Mouse (Mus musculus): ENCODE results near the gene Nkx2-5.

Nkx2-5 gene

GRCm38 (mm10) chr17:26840922-26841731 lies 3.7 kb downstream of the Nkx2-5 start:
- in situ Hi-C loops (cut with MboI; ENCODE audit: low pct_unique_long_range_greater_than_20kb in 1 of 2, low sequenced_read_pairs in 2 of 2, unreplicated experiment in 1 of 2) = loop anchor here (25.0 kb wide), 1 partner anchor 671 kb away; the partner anchor contains the start of gene Grm4 (in 2 of the 2)

- in situ Hi-C loops (cut with MboI; ENCODE audit: low pct_unique_long_range_greater_than_20kb in 1 of 2, low sequenced_read_pairs in 2 of 2, unreplicated experiment in 1 of 2) = loop anchor here (25.0 kb wide), 1 partner anchor 672 kb away; the partner anchor contains the start of gene Grm4 (in 2 of the 2)
Observed at GRCm38 (mm10) chr17:26840439-26840780, 4.4 kb downstream of the Nkx2-5 start.

GRCm38 (mm10) chr17:26839718-26840438 lies 4.9 kb downstream of the Nkx2-5 start:
- in situ Hi-C loops (cut with MboI; ENCODE audit: low pct_unique_long_range_greater_than_20kb in 1 of 2, low sequenced_read_pairs in 2 of 2, unreplicated experiment in 1 of 2) = loop anchor here (25.0 kb wide), 1 partner anchor 672 kb away; the partner anchor contains the start of gene Grm4 (in 2 of the 2)

GRCm38 (mm10) chr17:26838911-26839717 lies 5.7 kb downstream of the Nkx2-5 start:
- in situ Hi-C loops (cut with MboI; ENCODE audit: low pct_unique_long_range_greater_than_20kb in 1 of 2, low sequenced_read_pairs in 2 of 2, unreplicated experiment in 1 of 2) = loop anchor here (25.0 kb wide), 1 partner anchor 673 kb away; the partner anchor contains the start of gene Grm4 (in 2 of the 2)

- in situ Hi-C loops (cut with MboI; ENCODE audit: low pct_unique_long_range_greater_than_20kb in 1 of 2, low sequenced_read_pairs in 2 of 2, unreplicated experiment in 1 of 2) = loop anchor here (25.0 kb wide), 1 partner anchor 674 kb away; the partner anchor contains the start of gene Grm4 (in 2 of the 2)
Observed at GRCm38 (mm10) chr17:26838191-26838910, 6.5 kb downstream of the Nkx2-5 start.

- in situ Hi-C loops (cut with MboI; ENCODE audit: low pct_unique_long_range_greater_than_20kb in 1 of 2, low sequenced_read_pairs in 2 of 2, unreplicated experiment in 1 of 2) = loop anchor here (25.0 kb wide), 1 partner anchor 675 kb away; the partner anchor contains the start of gene Grm4 (in 2 of the 2)
Observed at GRCm38 (mm10) chr17:26837546-26837985, 7.2 kb downstream of the Nkx2-5 start.

GRCm38 (mm10) chr17:26836786-26837545 lies 7.8 kb downstream of the Nkx2-5 start:
- in situ Hi-C loops (cut with MboI; ENCODE audit: low pct_unique_long_range_greater_than_20kb in 1 of 2, low sequenced_read_pairs in 2 of 2, unreplicated experiment in 1 of 2) = loop anchor here (25.0 kb wide), 1 partner anchor 675 kb away; the partner anchor contains the start of gene Grm4 (in 2 of the 2)

GRCm38 (mm10) chr17:26836377-26836776 lies 8.4 kb downstream of the Nkx2-5 start:
- in situ Hi-C loops (cut with MboI; ENCODE audit: low pct_unique_long_range_greater_than_20kb in 1 of 2, low sequenced_read_pairs in 2 of 2, unreplicated experiment in 1 of 2) = loop anchor here (25.0 kb wide), 1 partner anchor 676 kb away; the partner anchor contains the start of gene Grm4 (in 2 of the 2)

- in situ Hi-C loops (cut with MboI; ENCODE audit: low pct_unique_long_range_greater_than_20kb in 1 of 2, low sequenced_read_pairs in 2 of 2, unreplicated experiment in 1 of 2) = loop anchor here (25.0 kb wide), 1 partner anchor 676 kb away; the partner anchor contains the start of gene Grm4 (in 2 of the 2)
Observed at GRCm38 (mm10) chr17:26835956-26836355, 8.9 kb downstream of the Nkx2-5 start.

- in situ Hi-C loops (cut with MboI; ENCODE audit: low pct_unique_long_range_greater_than_20kb in 1 of 2, low sequenced_read_pairs in 2 of 2, unreplicated experiment in 1 of 2) = loop anchor here (25.0 kb wide), 1 partner anchor 677 kb away; the partner anchor contains the start of gene Grm4 (in 2 of the 2)
Observed at GRCm38 (mm10) chr17:26834966-26835755, 9.6 kb downstream of the Nkx2-5 start.

GRCm38 (mm10) chr17:26834302-26834965 lies 10.4 kb downstream of the Nkx2-5 start:
- in situ Hi-C loops (cut with MboI; ENCODE audit: low pct_unique_long_range_greater_than_20kb in 1 of 2, low sequenced_read_pairs in 2 of 2, unreplicated experiment in 1 of 2) = loop anchor here (25.0 kb wide), 1 partner anchor 678 kb away; the partner anchor contains the start of gene Grm4 (in 2 of the 2)

GRCm38 (mm10) chr17:26833806-26834205 lies 11.0 kb downstream of the Nkx2-5 start:
- in situ Hi-C loops (cut with MboI; ENCODE audit: low pct_unique_long_range_greater_than_20kb in 1 of 2, low sequenced_read_pairs in 2 of 2, unreplicated experiment in 1 of 2) = loop anchor here (25.0 kb wide), 1 partner anchor 678 kb away; the partner anchor contains the start of gene Grm4 (in 2 of the 2)

- in situ Hi-C loops (cut with MboI; ENCODE audit: low pct_unique_long_range_greater_than_20kb in 1 of 2, low sequenced_read_pairs in 2 of 2, unreplicated experiment in 1 of 2) = loop anchor here (25.0 kb wide), 1 partner anchor 686 kb away; the partner anchor contains the start of gene Grm4 (in 2 of the 2)
Observed at GRCm38 (mm10) chr17:26826131-26826530, 18.7 kb downstream of the Nkx2-5 start.

- in situ Hi-C loops (cut with MboI; ENCODE audit: low pct_unique_long_range_greater_than_20kb in 1 of 2, low sequenced_read_pairs in 2 of 2, unreplicated experiment in 1 of 2) = loop anchor here in 1 of 2 experiments (10.0 kb wide), 1 partner anchor 57 kb away; no protein-coding TSS in a partner anchor
Observed at GRCm38 (mm10) chr17:26817776-26818175, 27.0 kb downstream of the Nkx2-5 start.

GRCm38 (mm10) chr17:26816810-26817209 lies 28.0 kb downstream of the Nkx2-5 start:
- in situ Hi-C loops (cut with MboI; ENCODE audit: low pct_unique_long_range_greater_than_20kb in 1 of 2, low sequenced_read_pairs in 2 of 2, unreplicated experiment in 1 of 2) = loop anchor here in 1 of 2 experiments (10.0 kb wide), 1 partner anchor 58 kb away; no protein-coding TSS in a partner anchor

Measured in mouse embryonic stem cell (cell line).